Mouse (Mus musculus) small intestine, adult 2 months (tissue): ENCODE data around the gene Gipr.

Experiments used
- CTCF ChIP-seq: fragments of 200-500 bp; IDR thresholded peaks from 2 replicates; pipeline ENCODE4 v1.5.1; 2012; ENCODE audit warnings: low read depth, mild to moderate bottlenecking, control low read depth, inconsistent platforms, low read length, moderate library complexity, mixed read lengths; ENCODE audit not compliant: insufficient replicate concordance, insufficient read length; ENCODE audit errors: extremely low read depth
- POLR2A ChIP-seq: fragments of 200-500 bp; IDR thresholded peaks from 2 replicates; pipeline ENCODE4 v1.6.1; 2012; ENCODE audit warnings: low read depth, mild to moderate bottlenecking, control low read depth, inconsistent platforms, low read length, moderate library complexity

DNA sequence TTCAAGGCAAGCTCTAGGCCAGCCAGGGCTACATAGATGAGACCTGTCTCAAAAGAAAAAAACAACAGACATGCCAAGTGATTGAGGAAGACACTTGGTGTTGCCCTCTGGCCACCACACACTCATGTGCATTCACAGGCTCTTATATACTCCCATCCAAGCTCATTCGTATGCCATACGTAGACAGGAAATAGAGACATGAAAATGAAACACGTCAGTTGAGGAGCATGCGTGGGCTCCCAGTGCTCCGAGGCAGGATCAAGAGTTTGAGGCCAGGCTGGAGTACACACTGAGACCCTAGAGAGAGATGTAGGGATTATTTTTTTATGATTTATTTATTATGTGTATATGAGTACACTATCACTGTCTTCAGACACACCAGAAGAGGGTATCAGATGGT lies 36.5 kb downstream of the Gipr start:
- TF ChIP-seq CTCF (no peak), POLR2A (no peak)
